Mouse (Mus musculus): ENCODE measurements around the gene Atxn10. TPM values are rescaled to one million over a fixed set of nuclear protein-coding genes. Genes with fewer than 3 reads are reported as not detected.

The Atxn10 gene
- polyA plus RNA-seq, 1 experiment from 2014 or later: 513 TPM

GRCm38 (mm10) chr15:85462138-85462537, 126.1 kb downstream of the Atxn10 start:
- no peak for ATAC-seq
- Histone ChIP-seq H3K36me3 (0 out of 2 replicates have a peak, but pooled peaks cover 7% of the 10 kb centered on the region), H3K27ac (peak overlapping the region; percentile 89), H3K4me3 (replicated peaks) (no peak overlapping the region), H3K4me2 (replicated peaks) (peak overlapping the region; percentile 11; the same call in 1 of the 2 replicates), H3K9me3 (no peaks in the 10 kb centered on the region), H3K4me1 (replicated peaks) (peaks cover 100% of the 10 kb centered on the region), H3K9ac (replicated peaks) (no peak overlapping the region), H3K27me3 (no peaks in the 10 kb centered on the region)
- WGBS: 41% methylated on average over 4 of the region's 4 CpGs

- Histone ChIP-seq H3K4me2 (replicated peaks) (peak overlapping the region; percentile 16), H3K27me3 (no peaks in the 10 kb centered on the region), H3K4me3 (replicated peaks) (no peak overlapping the region), H3K36me3 (0 out of 2 replicates have a peak, but pooled peaks cover 7% of the 10 kb centered on the region), H3K4me1 (replicated peaks) (peaks cover 93% of the 10 kb centered on the region), H3K27ac (peak overlapping the region; percentile 89), H3K9ac (replicated peaks) (no peak overlapping the region), H3K9me3 (no peaks in the 10 kb centered on the region)
- no peak for ATAC-seq
- WGBS: 16% methylated on average over 13 of the region's 13 CpGs
These were observed 127.2 kb downstream of the Atxn10 start for GRCm38 (mm10) chr15:85463027-85463790.

GRCm38 (mm10) chr15:85464190-85464589, 128.1 kb downstream of the Atxn10 start:
- Histone ChIP-seq H3K36me3 (peaks cover 15% of the 10 kb centered on the region; the same call in 1 of the 2 replicates), H3K4me3 (replicated peaks) (no peak overlapping the region), H3K27me3 (no peaks in the 10 kb centered on the region), H3K4me1 (replicated peaks) (peaks cover 83% of the 10 kb centered on the region), H3K9me3 (no peaks in the 10 kb centered on the region), H3K4me2 (replicated peaks) (no peak overlapping the region), H3K27ac (peak overlapping the region; percentile 78), H3K9ac (replicated peaks) (no peak overlapping the region)
- WGBS: 3% methylated on average over 5 of the region's 5 CpGs
- ATAC-seq: peak; percentile 41

DNA sequence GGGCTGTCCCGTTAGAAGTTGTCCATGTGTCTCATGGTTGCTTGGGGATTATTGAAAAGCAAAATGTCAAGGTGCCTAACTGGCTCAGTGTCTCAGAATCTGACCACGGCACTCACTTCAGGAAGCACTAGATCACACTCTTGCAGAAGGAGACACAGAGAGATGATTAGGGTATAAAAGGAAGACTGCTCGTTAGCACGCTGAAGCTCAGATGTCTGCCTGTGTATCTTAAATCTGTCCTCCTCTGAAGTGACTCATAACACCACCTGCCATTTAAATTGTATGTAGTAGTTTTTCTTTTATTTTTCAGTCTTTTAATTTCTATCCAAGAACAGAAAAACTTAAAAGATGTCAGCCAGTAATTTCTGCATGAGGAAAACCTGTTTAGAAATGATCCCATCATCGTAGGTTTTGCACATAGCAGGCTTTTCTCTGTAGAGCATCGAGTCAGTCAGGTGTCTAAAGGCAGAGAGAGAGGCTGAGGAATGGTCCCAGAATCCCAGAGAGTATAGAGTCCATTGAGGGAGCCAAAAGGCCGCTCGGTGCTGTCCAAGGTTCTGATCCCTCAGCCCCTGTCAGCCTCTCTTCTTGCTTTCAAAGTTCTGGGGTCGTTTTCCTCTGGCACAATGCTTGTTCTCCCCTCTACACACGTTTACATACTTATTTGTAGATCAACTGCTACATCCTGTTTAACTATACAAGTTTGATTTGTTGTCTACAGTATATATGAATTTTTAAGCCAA, 128.9 kb downstream of the Atxn10 start:
- ATAC-seq: no peak
- 29% methylated on average over 10 of the region's 10 CpGs for WGBS

GRCm38 (mm10) chr15:85466456-85467067, 130.5 kb downstream of the Atxn10 start:
- Histone ChIP-seq H3K4me2 (replicated peaks) (no peak overlapping the region), H3K4me1 (replicated peaks) (peaks cover 59% of the 10 kb centered on the region), H3K27me3 (no peaks in the 10 kb centered on the region), H3K27ac (peak overlapping the region; percentile 52; the same call in 1 of the 2 replicates), H3K36me3 (peaks cover 24% of the 10 kb centered on the region), H3K9ac (replicated peaks) (no peak overlapping the region), H3K4me3 (replicated peaks) (no peak overlapping the region), H3K9me3 (no peaks in the 10 kb centered on the region)
- no peak for ATAC-seq
- 68% methylated on average over 5 of the region's 5 CpGs for WGBS

More for the DNA sequence above, 128.9 kb downstream of the Atxn10 start:
- no peaks in the 10 kb centered on the region for H3K9me3 ChIP-seq
- peaks cover 22% of the 10 kb centered on the region for H3K36me3 ChIP-seq
- H3K27ac ChIP-seq: peak overlapping the region; percentile 78
- H3K27me3 ChIP-seq: no peaks in the 10 kb centered on the region
- no peak overlapping the region for H3K4me2 ChIP-seq (replicated peaks)
- H3K9ac ChIP-seq (replicated peaks): no peak overlapping the region
- peaks cover 75% of the 10 kb centered on the region for H3K4me1 ChIP-seq (replicated peaks)
- H3K4me3 ChIP-seq (replicated peaks): no peak overlapping the region

GRCm38 (mm10) chr15:85469401-85469800, 133.4 kb downstream of the Atxn10 start:
- WGBS: 94% methylated on average over 6 of the region's 6 CpGs
- no peak overlapping the region for H3K27ac ChIP-seq

GRCm38 (mm10) chr15:85474697-85475096, 138.7 kb downstream of the Atxn10 start:
- Histone ChIP-seq H3K27ac (no peak overlapping the region), H3K9ac (replicated peaks) (no peak overlapping the region), H3K4me1 (replicated peaks) (peaks cover 12% of the 10 kb centered on the region), H3K36me3 (peaks cover 17% of the 10 kb centered on the region; the same call in 1 of the 2 replicates), H3K9me3 (no peaks in the 10 kb centered on the region), H3K4me2 (replicated peaks) (no peak overlapping the region), H3K4me3 (replicated peaks) (no peak overlapping the region), H3K27me3 (no peaks in the 10 kb centered on the region; the same call in 1 of the 2 replicates)
- no peak for ATAC-seq
- WGBS: 83% methylated on average over 3 of the region's 3 CpGs

More at GRCm38 (mm10) chr15:85469401-85469800, 133.4 kb downstream of the Atxn10 start:
- ATAC-seq: no peak
- no peak overlapping the region for H3K4me3 ChIP-seq (replicated peaks)
- peaks cover 31% of the 10 kb centered on the region for H3K4me1 ChIP-seq (replicated peaks)
- H3K27me3 ChIP-seq: no peaks in the 10 kb centered on the region
- H3K36me3 ChIP-seq: peaks cover 29% of the 10 kb centered on the region
- H3K4me2 ChIP-seq (replicated peaks): no peak overlapping the region
- H3K9me3 ChIP-seq: no peaks in the 10 kb centered on the region
- no peak overlapping the region for H3K9ac ChIP-seq (replicated peaks)

DNA sequence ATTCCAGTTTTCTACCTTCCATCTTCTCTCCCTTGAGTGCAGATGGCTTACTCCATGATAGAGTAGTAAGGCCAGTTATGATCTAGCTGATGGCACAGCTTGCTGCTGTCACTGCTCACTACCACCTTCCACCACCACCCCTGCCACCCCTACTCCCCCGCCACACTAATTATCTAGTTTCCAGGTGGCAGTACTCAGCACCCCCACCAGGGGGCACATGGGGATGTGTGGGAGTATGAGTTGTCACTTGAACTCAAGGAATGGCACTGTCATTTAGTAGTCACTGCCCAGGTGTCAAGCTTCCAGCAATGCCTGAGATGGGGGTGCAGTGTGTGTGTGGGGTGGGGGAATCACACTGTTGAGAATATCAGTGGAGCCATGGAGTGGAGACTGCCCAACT, 141.5 kb downstream of the Atxn10 start:
- no peak overlapping the region for H3K9ac ChIP-seq (replicated peaks)
- H3K4me2 ChIP-seq (replicated peaks): no peak overlapping the region
- WGBS: 36% methylated on average over 1 of the region's 1 CpGs
- peaks cover 27% of the 10 kb centered on the region for H3K4me1 ChIP-seq (replicated peaks)
- no peaks in the 10 kb centered on the region for H3K9me3 ChIP-seq
- 0 out of 2 replicates have a peak, but pooled peaks cover 6% of the 10 kb centered on the region for H3K36me3 ChIP-seq
- ATAC-seq: no peak
- no peak overlapping the region for H3K4me3 ChIP-seq (replicated peaks)
- H3K27me3 ChIP-seq: peaks cover 10% of the 10 kb centered on the region; the same call in 1 of the 2 replicates
- H3K27ac ChIP-seq: no peak overlapping the region

DNA sequence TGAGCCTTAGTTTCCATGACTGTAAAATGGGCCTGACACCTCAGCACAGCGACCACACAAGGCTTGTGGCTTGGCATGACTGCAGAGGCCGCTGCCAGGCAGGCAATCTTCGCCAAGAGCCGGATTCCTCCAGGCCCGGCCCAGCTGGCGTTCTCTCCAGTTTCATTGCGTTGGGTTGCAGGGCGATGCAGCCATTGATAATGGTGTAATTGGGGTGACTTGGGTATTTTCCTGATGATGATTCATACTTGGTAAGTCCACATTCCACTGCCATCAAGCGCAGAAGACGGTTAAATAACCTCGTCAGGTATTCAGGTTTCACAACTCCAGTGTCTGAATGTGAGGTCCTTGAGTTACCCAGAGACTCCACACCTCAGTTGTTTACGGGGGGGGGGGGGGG, 143.3 kb downstream of the Atxn10 start:
- H3K27ac ChIP-seq: no peak overlapping the region
- H3K4me1 ChIP-seq (replicated peaks): peaks cover 27% of the 10 kb centered on the region
- H3K36me3 ChIP-seq: 0 out of 2 replicates have a peak, but pooled peaks cover 5% of the 10 kb centered on the region
- ATAC-seq: no peak
- H3K27me3 ChIP-seq: peaks cover 10% of the 10 kb centered on the region; the same call in 1 of the 2 replicates
- 91% methylated on average over 12 of the region's 12 CpGs for WGBS
- H3K9me3 ChIP-seq: no peaks in the 10 kb centered on the region
- no peak overlapping the region for H3K4me3 ChIP-seq (replicated peaks)
- no peak overlapping the region for H3K4me2 ChIP-seq (replicated peaks)
- H3K9ac ChIP-seq (replicated peaks): no peak overlapping the region

GRCm38 (mm10) chr15:85479919-85480318, 143.9 kb downstream of the Atxn10 start:
- WGBS: 69% methylated on average over 5 of the region's 5 CpGs
- no peak overlapping the region for H3K9ac ChIP-seq (replicated peaks)

DNA sequence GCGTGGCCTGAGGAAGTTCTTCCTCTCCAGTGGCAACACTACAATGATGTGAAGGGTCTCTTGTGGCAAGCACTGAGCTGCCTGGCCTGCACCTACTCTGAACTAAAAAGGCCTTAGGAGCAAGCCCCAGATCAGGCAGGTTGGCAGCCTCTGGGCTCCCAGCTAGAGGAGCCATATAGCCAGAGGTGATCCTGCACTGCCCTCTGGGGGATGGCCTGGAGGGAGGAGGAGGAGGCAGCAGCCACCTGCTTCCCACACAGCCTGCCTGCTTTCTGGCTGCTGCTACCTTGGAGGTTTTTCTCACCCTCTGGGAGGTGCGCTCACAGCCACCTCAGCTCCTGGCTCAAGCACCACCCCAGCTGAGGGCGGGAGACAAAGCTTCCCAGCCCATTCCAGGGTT, 144.6 kb downstream of the Atxn10 start:
- peak; percentile 46 for ATAC-seq
- no peaks in the 10 kb centered on the region for H3K9me3 ChIP-seq
- H3K27me3 ChIP-seq: peaks cover 10% of the 10 kb centered on the region; the same call in 1 of the 2 replicates
- 27% methylated on average over 3 of the region's 3 CpGs for WGBS
- H3K27ac ChIP-seq: 0 out of 2 replicates have a peak overlapping the region, but pooled peaks have one; percentile 20
- H3K4me3 ChIP-seq (replicated peaks): no peak overlapping the region
- H3K4me2 ChIP-seq (replicated peaks): no peak overlapping the region
- 0 out of 2 replicates have a peak, but pooled peaks cover 1% of the 10 kb centered on the region for H3K36me3 ChIP-seq
- H3K4me1 ChIP-seq (replicated peaks): peaks cover 27% of the 10 kb centered on the region
- 0 out of 2 replicates have a peak overlapping the region, but pooled peaks have one; percentile 2 for H3K9ac ChIP-seq (replicated peaks)

More at GRCm38 (mm10) chr15:85479919-85480318, 143.9 kb downstream of the Atxn10 start:
- H3K4me2 ChIP-seq (replicated peaks): no peak overlapping the region
- H3K9me3 ChIP-seq: no peaks in the 10 kb centered on the region
- H3K4me3 ChIP-seq (replicated peaks): no peak overlapping the region
- peaks cover 10% of the 10 kb centered on the region; the same call in 1 of the 2 replicates for H3K27me3 ChIP-seq
- peaks cover 27% of the 10 kb centered on the region for H3K4me1 ChIP-seq (replicated peaks)
- 0 out of 2 replicates have a peak, but pooled peaks cover 5% of the 10 kb centered on the region for H3K36me3 ChIP-seq
- ATAC-seq: peak; percentile 41; the same call in 1 of the 2 replicates
- H3K27ac ChIP-seq: no peak overlapping the region
